Mouse (Mus musculus) stomach, embryonic 14.5 days (tissue): ENCODE results near the gene Rgs16. TPM values are rescaled to one million over a fixed set of nuclear protein-coding genes. Genes with fewer than 3 reads are reported as not detected.
"Not testable (repeated sequence)": the region's sequence is repeated elsewhere in the genome, so short reads cannot be mapped to it uniquely, and the experiment has no call there.

Experiments
- ATAC-seq: fragments of 200-750 bp; cut with Nextera tagmentation; 2 replicates; pipeline ENCODE4 v1.8.0; 2017; ENCODE audit warnings: low read depth, moderate TSS enrichment; ENCODE audit not compliant: insufficient number of reproducible peaks, insufficient read depth, low FRiP score
- H3K27ac ChIP-seq: fragments of 300-500 bp; sonication (generic); 2 replicates; pipeline ENCODE4 v1.5.1; 2014; ENCODE audit warnings: mild to moderate bottlenecking, low read length, moderate library complexity, mixed read lengths
- H3K27me3 ChIP-seq: fragments of 300-500 bp; sonication (generic); 2 replicates; pipeline ENCODE4 v1.6.1; 2014; ENCODE audit warnings: low read length, control low read depth, mixed read lengths; ENCODE audit not compliant: control insufficient read depth, insufficient read depth
- H3K36me3 ChIP-seq: fragments of 300-500 bp; sonication (generic); 2 replicates; pipeline ENCODE4 v1.6.1; 2014; ENCODE audit warnings: mild to moderate bottlenecking, control low read depth, low read length, moderate library complexity, mixed read lengths; ENCODE audit not compliant: control insufficient read depth, insufficient read depth
- H3K4me1 ChIP-seq: fragments of 300-500 bp; sonication (generic); 2 replicates; pipeline ENCODE4 v1.6.1; 2014; ENCODE audit warnings: low read length, control low read depth, mixed read lengths; ENCODE audit not compliant: control insufficient read depth, insufficient read depth
- H3K4me2 ChIP-seq: fragments of 300-500 bp; sonication (generic); replicated peaks from 2 replicates; pipeline ENCODE4 v1.6.1; 2014; ENCODE audit warnings: low read depth, low read length, control low read depth
- H3K4me3 ChIP-seq: fragments of 300-500 bp; sonication (generic); 2 replicates; pipeline ENCODE4 v1.5.1; 2014; ENCODE audit warnings: low read depth, low read length, control low read depth
- H3K9ac ChIP-seq: fragments of 300-500 bp; sonication (generic); replicated peaks from 2 replicates; pipeline ENCODE4 v1.6.1; 2014; ENCODE audit warnings: low read depth, mild to moderate bottlenecking, control low read depth, low read length, moderate library complexity, mixed read lengths
- H3K9me3 ChIP-seq: fragments of 300-500 bp; sonication (generic); 2 replicates; pipeline ENCODE4 v1.6.1; 2016; ENCODE audit warnings: low read depth, low read length, control low read depth; ENCODE audit not compliant: control insufficient read depth
- WGBS: fragments of 180-500 bp; shearing (Covaris S2); extraction: QIAGEN DNeasy Blood & Tissue Kit; methylation state at CpG from one replicate; pipeline ENCODE4 v1.1.7; 2014; 5-methylcytosine and 5-hydroxymethylcytosine counted together
- polyA plus RNA-seq: library from polyadenylated mRNA; unstranded; fragments of >200 nt; fragmentation: Nextera tagmentation; extraction: Ambion mirVana; gene quantifications from 2 replicates; pipeline ENCODE4 v1.2.1, GENCODE M21; 2014

Rgs16 gene
- polyA plus RNA-seq, 1 experiment from 2014 or later = 2.4 TPM

DNA sequence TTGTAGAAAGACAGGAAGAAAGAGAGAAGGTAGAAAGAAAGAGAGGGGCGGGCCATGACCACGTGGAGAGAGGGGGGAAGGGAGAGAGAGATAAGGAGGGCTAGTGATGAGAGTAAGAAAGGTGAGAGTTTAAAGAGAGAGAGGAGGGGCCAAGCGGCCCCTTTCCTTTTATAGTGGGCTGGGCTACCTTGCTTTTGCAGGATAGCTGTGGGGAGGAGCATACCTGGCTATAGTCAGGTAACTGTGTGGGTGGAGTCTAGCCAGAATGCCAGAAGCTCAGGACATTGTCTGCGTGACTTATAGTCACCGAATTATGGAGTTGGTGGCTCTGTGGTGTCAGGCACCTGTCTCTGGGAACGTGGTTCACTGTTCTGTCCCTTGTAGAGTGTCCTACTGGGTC lies 29.4 kb downstream of the Rgs16 start:
- 55% methylated on average over 6 of the region's 6 CpGs for WGBS
- H3K9ac ChIP-seq, H3K4me3 ChIP-seq, H3K27me3 ChIP-seq, H3K9me3 ChIP-seq, H3K27ac ChIP-seq, H3K4me2 ChIP-seq, H3K4me1 ChIP-seq, H3K36me3 ChIP-seq: not testable (repeated sequence)
- 0 out of 2 replicates have a peak, but pooled peaks have one; percentile 25 for ATAC-seq

DNA sequence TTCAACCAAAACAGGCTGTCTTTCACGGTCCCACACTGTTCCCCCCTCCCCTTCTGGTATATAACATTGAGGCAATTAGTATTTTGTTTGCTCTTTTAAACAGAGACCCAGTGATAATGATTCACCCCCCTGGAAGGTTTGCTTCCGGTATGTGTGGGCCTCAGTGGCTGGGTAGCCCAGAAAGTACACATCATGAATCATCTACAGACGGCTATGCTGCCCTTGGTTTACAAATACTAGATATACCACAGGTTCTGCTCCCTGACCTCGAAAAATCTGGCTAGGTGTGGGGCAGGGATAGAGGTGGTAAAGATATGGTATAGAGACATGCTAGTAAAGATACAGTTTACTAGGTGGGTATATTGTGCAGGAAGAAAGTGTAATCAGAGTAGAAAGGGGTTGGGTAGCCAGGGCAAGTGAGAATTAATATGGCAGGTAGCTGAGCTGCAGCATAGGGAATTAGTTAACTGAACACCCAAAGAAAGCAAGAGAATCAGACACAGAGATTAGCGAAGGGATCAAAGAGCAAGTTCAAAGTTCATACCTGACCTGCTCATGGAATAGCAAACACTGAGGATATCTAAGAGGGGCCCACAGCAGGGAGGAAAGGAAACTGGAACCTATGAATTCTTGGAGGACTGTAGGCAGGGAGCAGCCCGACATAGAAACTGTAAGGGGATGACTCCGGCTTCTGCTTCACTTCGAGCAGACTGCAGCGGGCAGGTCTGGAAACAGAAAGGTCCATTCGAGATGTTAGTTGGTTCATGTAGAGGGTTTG lies 30.0 kb downstream of the Rgs16 start:
- H3K4me1 ChIP-seq = no peaks in the 10 kb centered on the region
- H3K4me3 ChIP-seq = no peak overlapping the region
- ATAC-seq = peak; percentile 43; the same call in 1 of the 2 replicates
- H3K9me3 ChIP-seq = no peaks in the 10 kb centered on the region
- WGBS = 50% methylated on average over 10 of the region's 10 CpGs
- no peaks in the 10 kb centered on the region for H3K27me3 ChIP-seq
- no peak overlapping the region for H3K9ac ChIP-seq
- H3K36me3 ChIP-seq = no peaks in the 10 kb centered on the region
- H3K27ac ChIP-seq = no peak overlapping the region
- no peak overlapping the region for H3K4me2 ChIP-seq

DNA sequence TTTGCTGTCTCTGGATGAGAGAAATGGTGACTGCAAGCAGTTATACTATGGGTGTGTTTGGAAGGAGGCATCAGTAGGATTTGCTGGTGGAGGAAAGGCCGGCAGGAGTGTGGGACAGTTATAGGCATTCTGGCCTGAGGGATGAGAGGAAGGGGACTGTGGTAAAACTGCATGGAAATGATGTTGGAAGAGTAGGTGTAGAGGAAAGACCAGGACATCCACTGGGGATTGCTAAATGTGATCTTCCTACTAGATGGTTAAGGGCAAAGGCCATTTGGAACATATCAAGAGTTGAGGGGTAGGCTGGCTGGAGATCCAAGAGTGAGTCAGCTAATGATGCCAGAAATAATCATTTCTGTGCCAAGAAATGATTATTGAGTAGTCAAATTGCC lies 30.6 kb downstream of the Rgs16 start:
- no peaks in the 10 kb centered on the region for H3K4me1 ChIP-seq
- no peak overlapping the region for H3K4me3 ChIP-seq
- no peaks in the 10 kb centered on the region for H3K36me3 ChIP-seq
- no peak overlapping the region for H3K9ac ChIP-seq
- 89% methylated on average over 1 of the region's 1 CpGs for WGBS
- H3K27ac ChIP-seq = no peak overlapping the region
- H3K9me3 ChIP-seq = no peaks in the 10 kb centered on the region
- ATAC-seq = no peak
- no peaks in the 10 kb centered on the region for H3K27me3 ChIP-seq
- H3K4me2 ChIP-seq = no peak overlapping the region

DNA sequence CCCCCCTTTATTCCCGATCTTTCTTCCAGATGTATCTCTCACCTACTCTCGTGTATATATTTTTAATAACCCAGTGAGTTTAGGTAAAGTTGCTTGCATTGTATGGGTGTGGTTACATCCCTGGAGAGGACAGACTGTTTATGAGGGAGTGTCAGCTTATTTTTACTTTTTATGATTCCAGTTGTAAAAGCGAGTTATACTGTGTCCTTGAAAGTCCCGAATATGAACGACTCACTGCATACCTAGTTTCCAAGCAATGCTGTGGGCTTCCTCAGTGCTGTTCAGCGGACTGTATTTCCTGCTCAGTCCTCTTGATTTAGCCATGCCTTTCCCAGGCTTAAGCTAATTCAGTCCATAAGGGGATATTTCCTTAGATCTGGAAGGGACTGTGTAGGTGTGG lies 35.0 kb downstream of the Rgs16 start:
- H3K27me3 ChIP-seq = no peaks in the 10 kb centered on the region
- no peak overlapping the region for H3K4me2 ChIP-seq
- WGBS = 81% methylated on average over 6 of the region's 6 CpGs
- ATAC-seq = no peak
- no peaks in the 10 kb centered on the region for H3K9me3 ChIP-seq
- H3K36me3 ChIP-seq = no peaks in the 10 kb centered on the region
- H3K4me1 ChIP-seq = no peaks in the 10 kb centered on the region
- no peak overlapping the region for H3K9ac ChIP-seq
- no peak overlapping the region for H3K4me3 ChIP-seq
- no peak overlapping the region for H3K27ac ChIP-seq

DNA sequence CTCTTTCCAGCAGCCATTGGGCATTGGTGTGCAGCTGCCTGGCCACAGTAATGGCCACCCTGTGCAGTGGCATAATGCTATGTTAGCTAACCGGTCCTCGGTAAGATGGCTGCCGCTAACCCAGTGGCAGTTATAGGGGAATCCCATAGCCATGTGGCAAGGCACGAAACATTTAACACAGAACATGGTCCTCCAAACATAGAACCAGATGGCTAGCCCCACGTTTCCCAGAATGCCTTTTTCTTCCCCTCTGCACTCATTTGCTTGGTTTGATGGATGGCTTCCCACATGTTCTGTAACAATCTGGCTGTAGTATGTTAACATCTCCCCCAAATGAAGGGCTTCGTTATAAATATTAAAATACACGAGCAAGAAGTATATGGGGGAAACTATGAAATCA lies 36.1 kb downstream of the Rgs16 start:
- H3K4me1 ChIP-seq = no peaks in the 10 kb centered on the region
- 86% methylated on average over 7 of the region's 7 CpGs for WGBS

DNA sequence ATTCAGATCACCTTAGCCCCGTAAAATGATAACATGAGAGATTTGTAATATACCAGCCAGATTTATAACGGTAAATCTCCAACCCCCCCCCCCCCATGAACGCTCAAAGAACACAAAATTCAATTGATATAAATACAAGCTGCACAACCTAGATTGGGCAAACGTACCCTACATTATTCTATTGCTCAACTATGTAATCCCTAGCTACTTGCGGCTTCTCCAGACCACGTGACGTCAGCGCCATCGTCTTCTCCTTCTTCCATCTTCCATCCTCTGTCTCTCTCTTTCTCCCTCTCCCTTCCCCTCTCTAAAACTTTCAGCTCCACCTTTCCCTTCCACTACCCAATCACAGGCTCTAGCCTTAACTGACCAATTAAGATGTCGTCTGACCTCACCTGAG lies 38.1 kb downstream of the Rgs16 start:
- no peak for ATAC-seq
- Histone ChIP-seq H3K27me3 (no peaks in the 10 kb centered on the region), H3K9me3 (no peaks in the 10 kb centered on the region), H3K9ac (no peak overlapping the region), H3K4me2 (no peak overlapping the region), H3K4me3 (no peak overlapping the region), H3K27ac (no peak overlapping the region), H3K4me1 (no peaks in the 10 kb centered on the region), H3K36me3 (no peaks in the 10 kb centered on the region)
- WGBS = 88% methylated on average over 10 of the region's 10 CpGs

More for the DNA sequence above, 36.1 kb downstream of the Rgs16 start:
- Histone ChIP-seq H3K36me3 (no peaks in the 10 kb centered on the region), H3K27me3 (no peaks in the 10 kb centered on the region), H3K9me3 (no peaks in the 10 kb centered on the region), H3K4me3 (no peak overlapping the region), H3K4me2 (no peak overlapping the region), H3K27ac (no peak overlapping the region), H3K9ac (no peak overlapping the region)
- ATAC-seq = no peak

DNA sequence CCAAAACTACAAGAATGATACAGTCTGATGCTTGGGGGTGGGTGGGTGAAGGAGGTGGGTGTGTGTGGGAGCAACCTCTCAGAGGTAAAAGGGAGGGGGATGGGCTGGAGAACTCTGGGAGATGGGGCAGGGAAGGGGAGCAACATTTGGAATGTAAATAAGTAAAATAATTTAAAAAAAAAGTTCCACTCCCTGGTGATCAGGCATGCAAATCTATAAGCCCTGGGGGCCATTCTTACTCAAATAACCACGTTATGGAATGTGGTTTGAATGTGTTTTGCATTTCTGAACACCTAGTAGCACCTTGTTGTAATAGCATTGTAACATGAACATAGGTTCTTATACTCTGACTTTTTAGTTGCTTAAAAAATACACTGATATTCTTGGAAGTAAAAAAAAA lies 43.2 kb downstream of the Rgs16 start:
- Histone ChIP-seq H3K4me1 (no peaks in the 10 kb centered on the region), H3K9me3 (no peaks in the 10 kb centered on the region), H3K4me3 (no peak overlapping the region), H3K9ac (no peak overlapping the region), H3K4me2 (no peak overlapping the region), H3K27me3 (no peaks in the 10 kb centered on the region), H3K36me3 (no peaks in the 10 kb centered on the region), H3K27ac (no peak overlapping the region)
- ATAC-seq = no peak
- 56% methylated on average over 1 of the region's 1 CpGs for WGBS

DNA sequence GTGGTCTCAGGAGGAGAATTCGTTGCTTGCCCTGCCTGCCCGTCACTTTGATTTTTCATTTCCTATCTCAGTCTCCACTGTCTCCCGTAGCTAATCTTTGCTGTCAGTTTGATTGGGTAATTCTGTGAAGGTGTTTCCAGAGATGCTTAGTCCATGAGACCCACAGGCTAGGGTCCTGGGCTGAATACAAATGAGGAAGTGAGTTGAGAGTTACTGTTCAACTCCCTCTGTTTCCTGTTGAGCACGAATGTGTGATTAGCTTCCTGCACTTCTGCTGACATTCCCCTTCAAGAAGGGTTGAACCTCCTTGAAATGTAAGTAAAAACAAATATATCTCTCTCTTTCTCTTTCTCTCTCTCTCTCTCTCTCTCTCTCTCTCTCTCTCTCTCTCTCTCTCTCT lies 45.5 kb downstream of the Rgs16 start:
- Histone ChIP-seq H3K36me3 (no peaks in the 10 kb centered on the region), H3K27ac (no peak overlapping the region), H3K4me2 (no peak overlapping the region), H3K4me1 (no peaks in the 10 kb centered on the region), H3K9ac (no peak overlapping the region), H3K4me3 (no peak overlapping the region), H3K27me3 (no peaks in the 10 kb centered on the region), H3K9me3 (no peaks in the 10 kb centered on the region)
- no peak for ATAC-seq
- 66% methylated on average over 4 of the region's 4 CpGs for WGBS

DNA sequence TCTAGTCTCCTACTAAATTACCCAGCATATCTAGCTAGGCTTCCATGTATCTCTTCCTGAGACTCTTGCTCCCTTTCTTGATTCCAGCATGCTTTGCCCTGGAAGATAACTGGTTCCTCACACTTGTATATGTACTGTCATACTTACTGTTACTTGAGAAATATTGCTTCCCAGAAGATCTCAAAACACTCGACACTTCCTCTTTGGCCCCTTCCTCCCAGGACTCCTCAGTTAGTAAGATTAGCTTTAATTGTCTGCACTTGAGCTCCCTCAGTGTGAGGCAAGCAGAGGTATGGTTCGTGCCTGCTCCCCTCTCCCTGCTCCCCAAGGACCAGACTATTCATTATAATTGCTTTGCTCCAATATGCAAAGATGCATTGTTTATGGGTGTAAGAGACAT lies 50.6 kb downstream of the Rgs16 start:
- Histone ChIP-seq H3K9me3 (no peaks in the 10 kb centered on the region), H3K4me1 (no peaks in the 10 kb centered on the region), H3K9ac (no peak overlapping the region), H3K27ac (no peak overlapping the region), H3K36me3 (no peaks in the 10 kb centered on the region), H3K27me3 (no peaks in the 10 kb centered on the region), H3K4me2 (no peak overlapping the region), H3K4me3 (no peak overlapping the region)
- ATAC-seq = no peak
- 55% methylated on average over 2 of the region's 2 CpGs for WGBS
